Mouse (Mus musculus): ENCODE results near the gene Cd68. TPM values are rescaled to one million over a fixed set of nuclear protein-coding genes. Genes with fewer than 3 reads are reported as not detected.

The Cd68 gene
- total and polyA plus RNA-seq, 3 experiments: 2.3 to 6.1 TPM; not detected in 1

GRCm38 (mm10) chr11:69689891-69690290 is 23.9 kb upstream of the Cd68 start:
- peaks cover 15% of the 10 kb centered on the region for H3K4me1 ChIP-seq (ENCODE audit: insufficient read depth, low read depth, low read length)
- TF ChIP-seq POLR2AphosphoS5 (IDR thresholded peaks at IDR 0.05; ENCODE audit: insufficient replicate concordance, low read depth, low read length): no peak
- TF ChIP-seq CTCF (IDR thresholded peaks at IDR 0.05; ENCODE audit: low read depth, low read length): no peak
- TF ChIP-seq TAL1 (conservative IDR thresholded peaks at IDR 0.05; ENCODE audit: low read depth, low read length): no peak
- TF ChIP-seq GATA1 (IDR thresholded peaks at IDR 0.05; ENCODE audit: borderline replicate concordance, low read length): no peak
- no peak for TF ChIP-seq GATA2 (IDR thresholded peaks at IDR 0.05; ENCODE audit: borderline replicate concordance, low read depth, low read length)

GRCm38 (mm10) chr11:69687061-69687460 is 21.1 kb upstream of the Cd68 start:
- Histone ChIP-seq H3K27me3 (ENCODE audit: insufficient read depth, low read length) (peaks cover 71% of the 10 kb centered on the region), H3K9me3 (replicated peaks) (no peaks in the 10 kb centered on the region), H3K36me3 (replicated peaks) (no peaks in the 10 kb centered on the region), H3K4me3 (ENCODE audit: low read depth, low read length) (no peak overlapping the region), H3K4me1 (ENCODE audit: insufficient read depth, low read depth, low read length) (peaks cover 32% of the 10 kb centered on the region)
- DNase-seq (ENCODE audit: low spot score) (no peak), ATAC-seq (ENCODE audit: extremely low read depth, insufficient number of reproducible peaks, low FRiP score, poor library complexity, severe bottlenecking) (no peak)
- no peak for TF ChIP-seq GATA1 (IDR thresholded peaks at IDR 0.05; ENCODE audit: borderline replicate concordance, low read length)
- TF ChIP-seq CTCF (IDR thresholded peaks at IDR 0.05; ENCODE audit: low read depth, low read length): no peak
- no peak for TF ChIP-seq POLR2AphosphoS5 (IDR thresholded peaks at IDR 0.05; ENCODE audit: insufficient replicate concordance, low read depth, low read length)
- TF ChIP-seq GATA2 (IDR thresholded peaks at IDR 0.05; ENCODE audit: borderline replicate concordance, low read depth, low read length): no peak
- TF ChIP-seq TAL1 (conservative IDR thresholded peaks at IDR 0.05; ENCODE audit: low read depth, low read length): no peak

More at GRCm38 (mm10) chr11:69689891-69690290, 23.9 kb upstream of the Cd68 start:
- Histone ChIP-seq H3K27me3 (ENCODE audit: insufficient read depth, low read length) (peaks cover 81% of the 10 kb centered on the region), H3K36me3 (replicated peaks) (no peaks in the 10 kb centered on the region), H3K9me3 (replicated peaks) (no peaks in the 10 kb centered on the region), H3K4me3 (ENCODE audit: low read depth, low read length) (no peak overlapping the region)
- DNase-seq (ENCODE audit: low spot score): no peak
- ATAC-seq (ENCODE audit: extremely low read depth, insufficient number of reproducible peaks, low FRiP score, poor library complexity, severe bottlenecking): no peak

- no peaks in the 10 kb centered on the region for H3K36me3 ChIP-seq (replicated peaks)
- DNase-seq (ENCODE audit: low spot score): no peak
- H3K27me3 ChIP-seq (ENCODE audit: insufficient read depth, low read length): peaks cover 65% of the 10 kb centered on the region
- no peak for ATAC-seq (ENCODE audit: extremely low read depth, insufficient number of reproducible peaks, low FRiP score, poor library complexity, severe bottlenecking)
- no peaks in the 10 kb centered on the region for H3K9me3 ChIP-seq (replicated peaks)
- TF ChIP-seq POLR2AphosphoS5 (IDR thresholded peaks at IDR 0.05; ENCODE audit: insufficient replicate concordance, low read depth, low read length) (no peak), GATA1 (IDR thresholded peaks at IDR 0.05; ENCODE audit: borderline replicate concordance, low read length) (no peak), TAL1 (conservative IDR thresholded peaks at IDR 0.05; ENCODE audit: low read depth, low read length) (no peak), CTCF (IDR thresholded peaks at IDR 0.05; ENCODE audit: low read depth, low read length) (no peak), GATA2 (IDR thresholded peaks at IDR 0.05; ENCODE audit: borderline replicate concordance, low read depth, low read length) (no peak)
- H3K4me1 ChIP-seq (ENCODE audit: insufficient read depth, low read depth, low read length): peaks cover 34% of the 10 kb centered on the region
- no peak overlapping the region for H3K4me3 ChIP-seq (ENCODE audit: low read depth, low read length)
Measured at GRCm38 (mm10) chr11:69686377-69686776, 20.4 kb upstream of the Cd68 start.

- H3K36me3 ChIP-seq (replicated peaks): no peaks in the 10 kb centered on the region
- no peak for ATAC-seq (ENCODE audit: extremely low read depth, insufficient number of reproducible peaks, low FRiP score, poor library complexity, severe bottlenecking)
- H3K4me3 ChIP-seq (ENCODE audit: low read depth, low read length): no peak within 1 kb of the TSS
- no peak for TF ChIP-seq TAL1 (conservative IDR thresholded peaks at IDR 0.05; ENCODE audit: low read depth, low read length)
- TF ChIP-seq CTCF (IDR thresholded peaks at IDR 0.05; ENCODE audit: low read depth, low read length): no peak
- TF ChIP-seq GATA2 (IDR thresholded peaks at IDR 0.05; ENCODE audit: borderline replicate concordance, low read depth, low read length): no peak
- no peak for TF ChIP-seq GATA1 (IDR thresholded peaks at IDR 0.05; ENCODE audit: borderline replicate concordance, low read length)
- TF ChIP-seq POLR2AphosphoS5 (IDR thresholded peaks at IDR 0.05; ENCODE audit: insufficient replicate concordance, low read depth, low read length): no peak
- no peak for DNase-seq (ENCODE audit: low spot score)
- H3K9me3 ChIP-seq (replicated peaks): no peaks in the 10 kb centered on the region
- peaks cover 40% of the 10 kb centered on the region for H3K4me1 ChIP-seq (ENCODE audit: insufficient read depth, low read depth, low read length)
- peaks cover 58% of the 10 kb centered on the region for H3K27me3 ChIP-seq (ENCODE audit: insufficient read depth, low read length)
Measured at GRCm38 (mm10) chr11:69685526-69686148, 19.7 kb upstream of the Cd68 start, which contains the start of gene Tnfsf13. TSS of gene Tnfsf13 (minus strand) at chr11:69685784.

GRCm38 (mm10) chr11:69684936-69685335 is 19.0 kb upstream of the Cd68 start:
- Histone ChIP-seq H3K27me3 (ENCODE audit: insufficient read depth, low read length) (peaks cover 51% of the 10 kb centered on the region), H3K36me3 (replicated peaks) (peaks cover 7% of the 10 kb centered on the region), H3K4me3 (ENCODE audit: low read depth, low read length) (no peak overlapping the region), H3K9me3 (replicated peaks) (no peaks in the 10 kb centered on the region), H3K4me1 (ENCODE audit: insufficient read depth, low read depth, low read length) (peaks cover 45% of the 10 kb centered on the region)
- DNase-seq (ENCODE audit: low spot score): no peak
- ATAC-seq (ENCODE audit: extremely low read depth, insufficient number of reproducible peaks, low FRiP score, poor library complexity, severe bottlenecking): no peak
- TF ChIP-seq CTCF (IDR thresholded peaks at IDR 0.05; ENCODE audit: low read depth, low read length) (no peak), POLR2AphosphoS5 (IDR thresholded peaks at IDR 0.05; ENCODE audit: insufficient replicate concordance, low read depth, low read length) (no peak), GATA1 (IDR thresholded peaks at IDR 0.05; ENCODE audit: borderline replicate concordance, low read length) (no peak), TAL1 (conservative IDR thresholded peaks at IDR 0.05; ENCODE audit: low read depth, low read length) (no peak), GATA2 (IDR thresholded peaks at IDR 0.05; ENCODE audit: borderline replicate concordance, low read depth, low read length) (no peak)

GRCm38 (mm10) chr11:69684128-69684745 is 18.3 kb upstream of the Cd68 start:
- Histone ChIP-seq H3K36me3 (replicated peaks) (peaks cover 13% of the 10 kb centered on the region), H3K9me3 (replicated peaks) (no peaks in the 10 kb centered on the region), H3K4me1 (ENCODE audit: insufficient read depth, low read depth, low read length) (peaks cover 47% of the 10 kb centered on the region), H3K4me3 (ENCODE audit: low read depth, low read length) (no peak overlapping the region), H3K27me3 (ENCODE audit: insufficient read depth, low read length) (peaks cover 45% of the 10 kb centered on the region)
- ATAC-seq (ENCODE audit: extremely low read depth, insufficient number of reproducible peaks, low FRiP score, poor library complexity, severe bottlenecking): no peak
- no peak for DNase-seq (ENCODE audit: low spot score)
- TF ChIP-seq GATA1 (IDR thresholded peaks at IDR 0.05; ENCODE audit: borderline replicate concordance, low read length) (no peak), CTCF (IDR thresholded peaks at IDR 0.05; ENCODE audit: low read depth, low read length) (no peak), POLR2AphosphoS5 (IDR thresholded peaks at IDR 0.05; ENCODE audit: insufficient replicate concordance, low read depth, low read length) (no peak), GATA2 (IDR thresholded peaks at IDR 0.05; ENCODE audit: borderline replicate concordance, low read depth, low read length) (no peak), TAL1 (conservative IDR thresholded peaks at IDR 0.05; ENCODE audit: low read depth, low read length) (no peak)

Measured in G1E (cell line).